Mouse (Mus musculus) lung, postnatal 0 days (tissue): ENCODE results near the gene Luc7l2.
"Not testable (repeated sequence)": the region's sequence is repeated elsewhere in the genome, so short reads cannot be mapped to it uniquely, and the experiment has no call there.

ENCODE experiments used
- CTCF ChIP-seq: IDR thresholded peaks from 2 replicates; pipeline ENCODE4 v1.5.1; 2016; ENCODE audit warnings: antibody characterized with exemption, mild to moderate bottlenecking
- EP300 ChIP-seq: IDR thresholded peaks from 2 replicates; pipeline ENCODE4 v1.6.1; 2016; ENCODE audit warnings: antibody characterized with exemption, mild to moderate bottlenecking, control low read depth

GRCm38 (mm10) chr6:38547005-38547404, 4.1 kb upstream of the Luc7l2 start:
- TF ChIP-seq CTCF, EP300: not testable (repeated sequence)
